Mouse (Mus musculus) stomach, postnatal 0 days (tissue): ENCODE measurements around the gene Gp1bb.

Experiments used
- CTCF ChIP-seq: IDR thresholded peaks from 2 replicates; pipeline ENCODE4 v1.5.1; 2016; ENCODE audit warnings: antibody characterized with exemption, low read depth, mild to moderate bottlenecking, moderate library complexity
- EP300 ChIP-seq: optimal IDR thresholded peaks from 2 replicates; pipeline ENCODE3; 2016; ENCODE audit warnings: antibody characterized with exemption

DNA sequence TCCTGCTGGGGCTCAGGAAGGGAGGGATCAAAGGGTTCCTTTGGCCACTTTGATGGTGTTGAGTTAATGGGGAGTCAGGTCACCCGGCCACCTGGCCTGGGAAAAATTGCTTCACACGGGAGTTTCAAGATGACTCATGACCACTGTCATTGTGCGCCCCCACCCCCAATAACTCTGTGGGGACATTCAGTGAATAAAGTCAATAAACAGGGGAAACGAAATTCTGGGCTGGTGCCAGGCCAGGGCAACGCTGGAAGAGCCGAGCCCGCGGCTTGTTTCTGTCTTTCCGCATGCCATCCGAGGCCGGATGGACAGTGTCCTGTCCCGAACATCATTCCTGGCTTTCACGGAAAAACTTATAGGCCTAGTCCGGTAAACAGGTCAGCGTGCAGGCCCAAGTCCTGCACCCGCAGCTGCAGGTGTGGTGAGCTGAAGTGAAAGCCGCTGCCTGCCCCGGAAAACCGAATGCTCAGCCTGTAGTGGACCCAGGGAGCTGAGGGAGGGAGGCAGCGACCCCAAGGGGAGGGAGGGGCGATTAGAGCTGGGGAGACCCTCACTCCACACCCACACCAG, 41.1 kb downstream of the Gp1bb start:
- TF ChIP-seq CTCF (no peak), EP300 (no peak)
